Mouse (Mus musculus) CD4-positive, CD25-positive, alpha-beta regulatory T cell, adult 4 months (primary cell): ENCODE measurements around the gene Vmn1r151. TPM values are rescaled to one million over a fixed set of nuclear protein-coding genes. Genes with fewer than 3 reads are reported as not detected.
"Not testable (repeated sequence)": the region's sequence is repeated elsewhere in the genome, so short reads cannot be mapped to it uniquely, and the experiment has no call there.

Source experiments
- ATAC-seq: one replicate; pipeline ENCODE4 v1.8.0; 2017
- polyA plus RNA-seq, 2 experiments: library from polyadenylated mRNA; unstranded; fragments of 100-300 nt; shearing (Covaris generic); gene quantifications; one replicate each; pipeline ENCODE4 v1.2.1; 2017

Gene Vmn1r151
- polyA plus RNA-seq = not detected

DNA sequence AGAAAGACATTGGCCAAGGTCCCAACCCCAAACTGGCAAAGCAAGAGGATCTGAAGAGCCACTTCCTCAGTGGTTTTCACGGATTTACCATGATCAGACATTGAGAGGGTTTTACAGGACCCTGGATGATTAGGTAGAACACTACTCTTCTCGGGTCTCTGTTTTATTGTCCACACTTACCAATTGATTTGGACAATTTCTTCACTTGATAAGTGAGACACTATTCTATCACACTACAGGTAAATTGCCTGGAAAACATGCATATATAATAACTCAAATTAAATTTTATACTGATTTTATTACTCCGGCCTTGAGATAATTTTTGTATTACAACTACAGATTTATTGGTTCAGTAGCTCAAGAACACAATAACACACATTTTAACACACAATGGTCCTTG lies at the start of gene Vmn1r151:
TSS of gene Vmn1r151 (minus strand) at position 101 of the 400 bp plus-strand sequence.
- ATAC-seq = not testable (repeated sequence)

GRCm38 (mm10) chr7:22534787-22535186 lies 35.3 kb upstream of the Vmn1r151 start, which contains the start of gene Gm8677:
TSS of gene Gm8677 (minus strand) at chr7:22534887.
- ATAC-seq = not testable (repeated sequence)

DNA sequence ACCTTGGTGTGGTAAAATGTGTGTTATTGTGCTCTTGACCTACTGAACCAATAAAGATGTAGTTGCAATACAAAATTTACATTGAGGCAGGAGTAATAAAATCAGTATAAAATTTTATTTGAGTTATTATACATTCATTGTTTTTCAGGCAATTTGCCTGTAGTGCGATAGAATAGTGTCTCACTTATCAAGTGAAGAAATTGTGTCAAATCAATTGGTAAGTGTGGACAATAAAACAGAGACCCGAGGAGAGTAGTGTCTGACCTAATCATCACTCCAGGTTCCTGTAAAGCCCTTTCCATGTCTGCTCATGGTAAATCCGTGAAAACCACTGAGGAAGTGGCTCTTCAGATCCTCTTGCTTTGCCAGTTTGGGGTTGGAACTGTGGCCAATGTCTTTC lies 23.2 kb upstream of the Vmn1r151 start, which contains the start of gene Vmn1r152:
TSS of gene Vmn1r152 (plus strand) at position 301 of the 400 bp plus-strand sequence.
- ATAC-seq = not testable (repeated sequence)

- not testable (repeated sequence) for ATAC-seq
Observed at GRCm38 (mm10) chr7:22463975-22464374, 35.5 kb downstream of the Vmn1r151 start, which contains the start of gene Gm10665. TSS of gene Gm10665 (minus strand) at chr7:22464075.

Other genes with a start within 250 kb of the Vmn1r151 start
- not detected for gene Gm4187, start 170.0 kb downstream of the Vmn1r151 start, polyA plus RNA-seq
- gene Gm8660, start 128.6 kb downstream of the Vmn1r151 start, polyA plus RNA-seq = not detected
- not detected for gene Vmn1r148, start 86.1 kb downstream of the Vmn1r151 start, polyA plus RNA-seq
- gene Vmn1r149, start 61.4 kb downstream of the Vmn1r151 start, polyA plus RNA-seq = not detected
- not detected for gene Gm10665, start 35.6 kb downstream of the Vmn1r151 start, polyA plus RNA-seq
- gene Vmn1r152, start 23.3 kb upstream of the Vmn1r151 start, polyA plus RNA-seq = not detected
- not detected for gene Gm8677, start 35.2 kb upstream of the Vmn1r151 start, polyA plus RNA-seq
- gene Gm4201, start 65.7 kb upstream of the Vmn1r151 start, polyA plus RNA-seq = not detected
- gene Gm4565, start 88.4 kb upstream of the Vmn1r151 start, polyA plus RNA-seq = not detected
- gene Vmn1r155, start 158.3 kb upstream of the Vmn1r151 start, polyA plus RNA-seq = not detected
- not detected for gene Gm8693, start 192.6 kb upstream of the Vmn1r151 start, polyA plus RNA-seq
- gene Gm4567, start 220.0 kb upstream of the Vmn1r151 start, polyA plus RNA-seq = not detected